Mouse (Mus musculus): ENCODE data around the gene Mvb12b.

Mvb12b gene

GRCm38 (mm10) chr2:33886386-33887327 is 1.1 kb downstream of the Mvb12b start:
- peak in 1 of 2 experiments; percentile 4 for DNase-seq (ENCODE audit: low read depth in 1 of 2, low spot score in 2 of 2)

- no peak for DNase-seq (ENCODE audit: low read depth in 1 of 2, low spot score in 2 of 2)
These were observed 2.5 kb downstream of the Mvb12b start for GRCm38 (mm10) chr2:33885264-33885651.

- no peak for DNase-seq (ENCODE audit: low read depth in 1 of 2, low spot score in 2 of 2)
These were observed 3.0 kb downstream of the Mvb12b start for GRCm38 (mm10) chr2:33884623-33885263.

- no peak for DNase-seq (ENCODE audit: low read depth in 1 of 2, low spot score in 2 of 2)
These were observed 8.5 kb downstream of the Mvb12b start for GRCm38 (mm10) chr2:33879223-33879622.

GRCm38 (mm10) chr2:33878437-33878836 is 9.3 kb downstream of the Mvb12b start:
- DNase-seq (ENCODE audit: low read depth in 1 of 2, low spot score in 2 of 2): no peak

GRCm38 (mm10) chr2:33877663-33878360 is 9.9 kb downstream of the Mvb12b start:
- no peak for DNase-seq (ENCODE audit: low read depth in 1 of 2, low spot score in 2 of 2)

GRCm38 (mm10) chr2:33876529-33877290 is 11.0 kb downstream of the Mvb12b start:
- DNase-seq (ENCODE audit: low read depth in 1 of 2, low spot score in 2 of 2): no peak

- DNase-seq (ENCODE audit: low read depth in 1 of 2, low spot score in 2 of 2): no peak
These were observed 12.2 kb downstream of the Mvb12b start for GRCm38 (mm10) chr2:33875594-33875993.

- no peak for DNase-seq (ENCODE audit: low read depth in 1 of 2, low spot score in 2 of 2)
These were observed 12.7 kb downstream of the Mvb12b start for GRCm38 (mm10) chr2:33874856-33875576.

- no peak for DNase-seq (ENCODE audit: low read depth in 1 of 2, low spot score in 2 of 2)
These were observed 13.4 kb downstream of the Mvb12b start for GRCm38 (mm10) chr2:33874367-33874766.

- DNase-seq (ENCODE audit: low read depth in 1 of 2, low spot score in 2 of 2): no peak
These were observed 14.2 kb downstream of the Mvb12b start for GRCm38 (mm10) chr2:33873501-33873900.

- DNase-seq (ENCODE audit: low read depth in 1 of 2, low spot score in 2 of 2): no peak
These were observed 14.9 kb downstream of the Mvb12b start for GRCm38 (mm10) chr2:33872841-33873271.

- DNase-seq (ENCODE audit: low read depth in 1 of 2, low spot score in 2 of 2): no peak
These were observed 16.6 kb downstream of the Mvb12b start for GRCm38 (mm10) chr2:33871181-33871520.

GRCm38 (mm10) chr2:33870369-33871180 is 17.2 kb downstream of the Mvb12b start:
- DNase-seq (ENCODE audit: low read depth in 1 of 2, low spot score in 2 of 2): no peak

- DNase-seq (ENCODE audit: low read depth in 1 of 2, low spot score in 2 of 2): no peak
These were observed 17.9 kb downstream of the Mvb12b start for GRCm38 (mm10) chr2:33869689-33870343.

GRCm38 (mm10) chr2:33868996-33869688 is 18.6 kb downstream of the Mvb12b start:
- no peak for DNase-seq (ENCODE audit: low read depth in 1 of 2, low spot score in 2 of 2)

GRCm38 (mm10) chr2:33868322-33868721 is 19.4 kb downstream of the Mvb12b start:
- DNase-seq (ENCODE audit: low read depth in 1 of 2, low spot score in 2 of 2): no peak

- no peak for DNase-seq (ENCODE audit: low read depth in 1 of 2, low spot score in 2 of 2)
These were observed 31.0 kb downstream of the Mvb12b start for GRCm38 (mm10) chr2:33856746-33857145.
